Mouse (Mus musculus): ENCODE measurements around the gene Mlh1.

GRCm38 (mm10) chr9:111311031-111311842 lies 39.6 kb upstream of the Mlh1 start, which contains the start of gene Trank1:
- TF ChIP-seq CTCF (IDR thresholded peaks at IDR 0.05; ENCODE audit: insufficient read depth, low read depth, low read length) = no peak
- peak; percentile 56; the same call in 1 of the 2 replicates for TF ChIP-seq POLR2A (IDR thresholded peaks at IDR 0.05; ENCODE audit: insufficient read depth, low read depth, low read length)

Measured in olfactory bulb, adult 2 months (tissue).